Mouse (Mus musculus) forebrain, embryonic 11.5 days (tissue): ENCODE measurements around the gene Gm21970. TPM values are rescaled to one million over a fixed set of nuclear protein-coding genes. Genes with fewer than 3 reads are reported as not detected.
"Not testable (repeated sequence)": the region's sequence is repeated elsewhere in the genome, so short reads cannot be mapped to it uniquely, and the experiment has no call there.

Experiments
- ATAC-seq: fragments of 200-750 bp; cut with Nextera tagmentation; replicated peaks from 2 replicates; pipeline ENCODE4 v1.8.0; 2017; ENCODE audit warnings: moderate TSS enrichment; ENCODE audit not compliant: low FRiP score
- DNase-seq: peaks from one replicate; pipeline ENCODE4 v3.0.0-alpha.2; 2017; ENCODE audit warnings: low spot score
- H3K27ac ChIP-seq: fragments of 300-500 bp; sonication (generic); 2 replicates; pipeline ENCODE4 v1.5.1; 2014; ENCODE audit warnings: low read depth, low read length
- H3K27me3 ChIP-seq: fragments of 300-500 bp; sonication (generic); 2 replicates; pipeline ENCODE4 v1.6.1; 2014; ENCODE audit warnings: mild to moderate bottlenecking, low read length, mixed read lengths; ENCODE audit not compliant: control insufficient read depth, insufficient read depth
- H3K36me3 ChIP-seq: fragments of 300-500 bp; sonication (generic); 2 replicates; pipeline ENCODE4 v1.6.1; 2014; ENCODE audit warnings: mild to moderate bottlenecking, low read length, moderate library complexity, mixed read lengths; ENCODE audit not compliant: control insufficient read depth, insufficient read depth
- H3K4me1 ChIP-seq: fragments of 300-500 bp; sonication (generic); replicated peaks from 2 replicates; pipeline ENCODE4 v1.6.1; 2014; ENCODE audit warnings: low read length, mixed read lengths; ENCODE audit not compliant: control insufficient read depth, insufficient read depth
- H3K4me2 ChIP-seq: fragments of 300-500 bp; sonication (generic); 2 replicates; pipeline ENCODE4 v1.6.1; 2014; ENCODE audit warnings: low read depth, mild to moderate bottlenecking, low read length, moderate library complexity, mixed read lengths; ENCODE audit not compliant: severe bottlenecking
- H3K4me3 ChIP-seq: fragments of 300-500 bp; sonication (generic); 2 replicates; pipeline ENCODE4 v1.5.1; 2014; ENCODE audit warnings: low read depth, low read length
- H3K9ac ChIP-seq: fragments of 300-500 bp; sonication (generic); 2 replicates; pipeline ENCODE4 v1.6.1; 2014; ENCODE audit warnings: low read length
- H3K9me3 ChIP-seq: fragments of 300-500 bp; sonication (generic); 2 replicates; pipeline ENCODE4 v1.6.1; 2016; ENCODE audit warnings: low read length, mixed read lengths; ENCODE audit not compliant: control insufficient read depth
- WGBS: fragments of 180-500 bp; shearing (Covaris S2); extraction: QIAGEN DNeasy Blood & Tissue Kit; methylation state at CpG from one replicate; pipeline ENCODE4 v1.1.7; 2014; 5-methylcytosine and 5-hydroxymethylcytosine counted together
- polyA plus RNA-seq: library from polyadenylated mRNA; unstranded; fragments of >200 nt; fragmentation: Nextera tagmentation; extraction: Ambion mirVana; gene quantifications from 2 replicates; pipeline ENCODE4 v1.2.1, GENCODE M21; 2014

Gm21970 gene
- polyA plus RNA-seq, 1 experiment from 2014 or later = 1.0 TPM

DNA sequence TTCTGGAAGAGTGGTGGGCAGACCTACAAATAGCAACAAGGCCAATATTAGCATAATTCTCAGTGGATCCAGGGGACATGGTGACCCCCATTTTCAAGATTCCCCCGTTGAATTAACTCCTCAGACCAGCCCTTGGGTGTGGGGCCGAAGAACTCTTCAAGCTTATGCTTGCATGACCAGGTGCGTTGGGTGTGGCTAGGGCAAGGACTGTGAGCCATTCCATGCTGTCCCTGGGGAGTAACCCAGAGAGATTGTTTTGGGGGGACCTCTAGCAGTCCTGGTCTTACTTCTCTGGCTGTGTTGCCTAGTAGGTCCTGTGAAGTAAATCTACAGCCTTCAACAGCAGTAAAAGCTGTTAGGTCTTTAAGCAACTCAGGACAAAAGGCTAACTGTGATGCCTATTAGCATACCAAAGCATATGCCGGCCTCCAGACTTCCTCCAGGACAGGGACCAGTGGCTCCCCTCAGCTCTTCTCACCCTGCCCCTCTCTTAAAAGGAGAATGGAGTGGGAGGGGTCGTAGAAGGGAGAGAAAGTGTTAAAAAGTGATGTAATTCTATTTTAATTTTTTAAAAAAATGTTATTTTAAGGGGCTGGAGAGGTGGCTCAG, 41.3 kb downstream of the Gm21970 start:
- H3K27me3 ChIP-seq = no peaks in the 10 kb centered on the region
- no peaks in the 10 kb centered on the region for H3K36me3 ChIP-seq
- H3K27ac ChIP-seq = no peak overlapping the region
- H3K4me2 ChIP-seq = no peak overlapping the region
- WGBS = 43% methylated on average over 5 of the region's 5 CpGs
- no peaks in the 10 kb centered on the region for H3K9me3 ChIP-seq
- no peak overlapping the region for H3K9ac ChIP-seq
- no peak for ATAC-seq
- no peaks in the 10 kb centered on the region for H3K4me1 ChIP-seq
- DNase-seq = no peak
- no peak overlapping the region for H3K4me3 ChIP-seq

DNA sequence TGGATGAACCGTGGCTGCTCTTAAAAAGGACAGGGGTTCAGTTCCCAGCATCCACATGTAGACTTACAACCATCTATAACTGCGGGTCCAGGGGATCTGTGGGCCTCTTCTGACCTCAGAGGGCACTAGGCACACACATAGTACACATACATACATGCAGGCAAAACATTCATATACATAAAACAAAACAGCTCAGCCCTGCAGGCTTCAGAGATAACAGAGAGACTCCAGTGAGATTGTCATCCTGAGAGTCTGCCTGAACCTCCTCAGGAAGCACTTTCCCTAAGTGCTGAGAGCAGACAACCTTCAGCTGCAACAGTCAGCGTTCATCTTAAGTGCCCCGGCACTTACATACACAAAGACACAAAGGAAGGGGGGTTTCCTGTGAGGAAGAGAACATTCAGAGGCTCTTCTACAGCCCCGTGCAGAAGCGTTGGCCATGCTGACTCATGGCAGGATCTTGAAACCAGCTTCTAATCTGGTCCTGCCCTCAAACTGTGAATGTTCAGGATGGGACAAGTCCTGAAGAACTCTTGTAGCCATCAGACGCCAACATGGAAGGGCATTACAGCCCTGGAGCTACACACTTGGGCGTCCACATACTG, 41.9 kb downstream of the Gm21970 start:
- H3K36me3 ChIP-seq = no peaks in the 10 kb centered on the region
- no peaks in the 10 kb centered on the region for H3K4me1 ChIP-seq
- H3K27me3 ChIP-seq = no peaks in the 10 kb centered on the region
- no peak overlapping the region for H3K4me2 ChIP-seq
- no peaks in the 10 kb centered on the region for H3K9me3 ChIP-seq
- H3K27ac ChIP-seq = no peak overlapping the region
- no peak for DNase-seq
- 72% methylated on average over 8 of the region's 8 CpGs for WGBS
- no peak overlapping the region for H3K9ac ChIP-seq
- H3K4me3 ChIP-seq = no peak overlapping the region
- ATAC-seq = no peak

DNA sequence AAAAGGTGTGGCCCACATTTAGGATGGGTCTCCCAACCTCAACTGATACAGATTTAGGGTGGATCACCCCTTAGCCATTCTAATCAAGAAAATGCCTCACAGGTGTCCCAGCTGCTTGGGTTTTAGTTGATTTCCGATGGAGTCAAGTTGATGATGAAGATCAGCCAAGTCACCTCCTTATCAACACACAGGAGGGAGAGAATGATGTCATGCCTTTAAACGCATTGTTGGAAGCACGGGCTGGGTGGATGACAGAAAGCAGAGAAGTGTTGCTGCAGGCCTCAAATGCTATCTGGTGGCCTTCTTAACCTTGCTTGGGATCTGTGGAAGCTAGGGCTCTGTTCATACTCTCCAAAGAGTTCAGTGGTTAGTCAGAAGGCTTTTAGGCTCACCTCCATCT, 42.6 kb downstream of the Gm21970 start:
- ATAC-seq (no peak), DNase-seq (no peak)
- H3K4me2 ChIP-seq = no peak overlapping the region
- no peaks in the 10 kb centered on the region for H3K27me3 ChIP-seq
- no peak overlapping the region for H3K9ac ChIP-seq
- no peak overlapping the region for H3K4me3 ChIP-seq
- WGBS = 87% methylated on average over 3 of the region's 3 CpGs
- H3K4me1 ChIP-seq = no peaks in the 10 kb centered on the region
- no peaks in the 10 kb centered on the region for H3K9me3 ChIP-seq
- H3K36me3 ChIP-seq = no peaks in the 10 kb centered on the region
- no peak overlapping the region for H3K27ac ChIP-seq

DNA sequence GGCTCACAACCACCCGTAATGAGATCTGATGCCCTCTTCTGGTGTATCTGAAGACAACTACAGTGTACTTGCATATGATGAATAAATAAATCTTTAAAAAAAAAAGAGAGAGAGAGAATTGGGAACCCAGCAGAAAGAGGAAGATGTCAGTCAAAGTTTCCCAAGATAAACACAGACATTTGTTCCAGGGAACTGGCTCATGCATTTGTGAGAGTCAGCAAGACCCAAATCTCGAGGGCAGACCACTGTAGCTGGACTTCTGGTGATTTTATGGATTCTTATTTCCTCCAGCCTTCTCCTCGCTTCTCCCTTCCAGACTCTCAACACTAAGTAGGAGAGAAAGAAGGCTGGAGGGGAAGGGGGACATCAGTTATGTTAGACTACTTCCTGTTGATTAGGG, 46.6 kb downstream of the Gm21970 start:
- no peaks in the 10 kb centered on the region for H3K9me3 ChIP-seq
- H3K4me1 ChIP-seq = no peaks in the 10 kb centered on the region
- no peak overlapping the region for H3K9ac ChIP-seq
- ATAC-seq (no peak), DNase-seq (no peak)
- no peak overlapping the region for H3K27ac ChIP-seq
- H3K4me3 ChIP-seq = no peak overlapping the region
- WGBS = 80% methylated on average over 3 of the region's 3 CpGs
- H3K4me2 ChIP-seq = no peak overlapping the region
- no peaks in the 10 kb centered on the region for H3K36me3 ChIP-seq
- H3K27me3 ChIP-seq = no peaks in the 10 kb centered on the region

DNA sequence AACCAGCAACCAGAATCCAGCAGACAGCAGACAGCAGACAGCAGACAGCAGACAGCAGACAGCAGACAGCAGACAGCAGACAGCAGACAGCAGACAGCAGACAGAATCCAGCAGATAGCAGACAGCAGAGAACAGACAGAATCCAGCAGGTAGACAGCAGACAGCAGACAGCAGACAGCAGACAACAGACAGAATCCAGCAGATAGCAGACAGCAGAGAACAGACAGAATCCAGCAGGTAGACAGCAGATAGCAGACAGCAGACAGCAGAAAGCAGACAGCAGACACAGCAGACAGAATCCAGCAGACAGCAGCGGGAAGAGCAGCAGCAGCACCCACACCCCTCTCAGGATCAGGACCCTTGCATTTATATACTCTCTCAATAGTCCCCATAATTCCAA, 47.1 kb downstream of the Gm21970 start:
- H3K27ac ChIP-seq, H3K4me1 ChIP-seq, H3K4me2 ChIP-seq, H3K9me3 ChIP-seq, H3K36me3 ChIP-seq, ATAC-seq, H3K9ac ChIP-seq, DNase-seq, H3K27me3 ChIP-seq, H3K4me3 ChIP-seq: not testable (repeated sequence)
- WGBS = 70% methylated on average over 1 of the region's 1 CpGs

DNA sequence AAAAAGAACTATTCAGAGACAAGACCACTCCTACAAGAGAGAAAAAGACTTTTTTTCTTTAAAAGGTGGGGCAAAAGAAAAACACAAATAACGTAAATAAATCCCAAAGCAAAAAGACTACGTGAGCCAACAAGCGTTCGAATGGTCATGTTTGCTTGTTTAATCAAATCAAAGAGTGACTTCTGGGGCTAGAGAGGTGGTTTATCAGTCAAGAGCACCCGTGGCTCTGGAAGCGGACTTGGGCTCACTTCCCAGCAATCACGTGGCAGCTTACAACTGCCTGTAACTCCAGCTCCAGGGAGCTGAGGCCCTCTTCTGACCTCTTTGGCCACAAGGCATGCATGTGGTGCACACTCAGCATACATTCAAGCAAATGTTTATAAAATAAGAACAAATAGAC, 49.8 kb downstream of the Gm21970 start:
- DNase-seq = no peak
- no peak overlapping the region for H3K4me3 ChIP-seq
- no peaks in the 10 kb centered on the region for H3K27me3 ChIP-seq
- H3K36me3 ChIP-seq = no peaks in the 10 kb centered on the region
- no peaks in the 10 kb centered on the region for H3K9me3 ChIP-seq
- H3K4me2 ChIP-seq = no peak overlapping the region
- H3K27ac ChIP-seq = 0 out of 2 replicates have a peak overlapping the region, but pooled peaks have one; percentile 10
- H3K9ac ChIP-seq = no peak overlapping the region
- H3K4me1 ChIP-seq = no peaks in the 10 kb centered on the region
- 67% methylated on average over 7 of the region's 7 CpGs for WGBS
- no peak for ATAC-seq

DNA sequence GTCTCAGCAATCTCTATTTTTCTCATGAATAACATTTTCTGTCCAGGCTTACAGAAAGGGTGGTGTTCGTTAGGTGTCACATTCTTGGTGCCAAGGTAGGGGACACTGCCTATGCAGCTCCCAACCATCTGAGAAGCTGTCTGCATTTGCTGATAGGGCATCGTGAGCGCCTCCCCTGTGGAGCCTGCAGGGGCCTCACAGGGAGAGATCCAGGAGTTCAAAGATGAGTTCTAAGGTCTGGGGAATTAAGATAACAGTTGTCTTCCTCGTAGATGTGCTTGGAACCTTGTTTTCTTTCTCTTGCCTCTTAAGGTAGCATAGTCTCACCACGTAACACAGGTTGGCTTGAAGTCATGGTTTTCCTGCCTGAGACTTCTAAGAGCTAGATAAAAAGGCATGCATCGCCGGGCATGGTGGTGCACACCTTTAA, 50.3 kb downstream of the Gm21970 start:
- no peak overlapping the region for H3K27ac ChIP-seq
- no peak overlapping the region for H3K4me3 ChIP-seq
- DNase-seq = no peak
- H3K9me3 ChIP-seq = no peaks in the 10 kb centered on the region
- no peaks in the 10 kb centered on the region for H3K36me3 ChIP-seq
- no peak overlapping the region for H3K4me2 ChIP-seq
- no peaks in the 10 kb centered on the region for H3K27me3 ChIP-seq
- ATAC-seq = no peak
- H3K4me1 ChIP-seq = no peaks in the 10 kb centered on the region; the same call in 1 of the 2 replicates
- no peak overlapping the region for H3K9ac ChIP-seq
- WGBS = 83% methylated on average over 7 of the region's 7 CpGs

DNA sequence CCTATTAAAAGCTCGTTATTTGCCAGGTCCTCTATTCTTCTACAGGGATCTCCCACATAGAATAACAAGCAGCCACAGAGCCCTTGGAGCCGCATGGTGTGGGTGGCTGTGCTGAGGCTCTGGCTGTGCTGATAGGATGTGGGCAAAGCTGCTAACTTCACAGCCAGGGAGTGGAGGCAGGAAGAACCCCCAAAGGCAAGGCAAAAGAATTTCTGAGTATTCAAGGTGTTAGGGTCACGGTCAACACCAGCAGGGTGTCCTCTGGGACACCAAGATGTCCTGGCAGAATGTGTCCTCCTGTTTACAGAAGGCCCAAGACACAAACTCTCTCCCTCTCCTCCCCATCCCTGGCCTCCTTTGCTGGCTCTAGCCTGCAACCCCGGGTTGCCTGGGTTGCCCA, 50.9 kb downstream of the Gm21970 start:
- 73% methylated on average over 4 of the region's 4 CpGs for WGBS
- no peak overlapping the region for H3K9ac ChIP-seq
- H3K4me3 ChIP-seq = no peak overlapping the region
- H3K27ac ChIP-seq = no peak overlapping the region
- H3K4me1 ChIP-seq = no peaks in the 10 kb centered on the region; the same call in 1 of the 2 replicates
- H3K9me3 ChIP-seq = no peaks in the 10 kb centered on the region
- no peak for DNase-seq
- no peaks in the 10 kb centered on the region for H3K36me3 ChIP-seq
- no peak for ATAC-seq
- H3K4me2 ChIP-seq = no peak overlapping the region
- H3K27me3 ChIP-seq = no peaks in the 10 kb centered on the region

DNA sequence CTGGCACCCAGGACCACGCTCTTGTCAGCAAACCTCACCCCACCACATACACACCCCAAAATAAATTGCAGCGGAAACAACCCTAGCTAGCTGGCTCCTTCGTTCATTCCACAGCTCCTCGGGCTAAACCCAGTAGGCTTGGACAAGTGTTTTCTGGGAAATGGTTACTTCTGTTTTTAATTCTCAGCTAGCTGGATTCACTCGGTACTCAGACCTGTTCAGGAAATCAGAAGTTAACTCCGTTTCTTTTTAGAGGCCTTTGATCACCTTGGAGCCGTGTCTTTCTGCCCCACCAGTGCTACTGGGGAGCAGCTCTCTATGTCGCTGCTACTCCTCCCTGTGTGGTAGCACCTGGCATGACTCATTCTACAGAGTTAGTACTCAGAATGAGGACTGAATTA, 51.7 kb downstream of the Gm21970 start:
- Histone ChIP-seq H3K4me3 (no peak overlapping the region), H3K9me3 (no peaks in the 10 kb centered on the region), H3K36me3 (no peaks in the 10 kb centered on the region), H3K4me2 (no peak overlapping the region), H3K4me1 (no peaks in the 10 kb centered on the region; the same call in 1 of the 2 replicates), H3K9ac (no peak overlapping the region), H3K27me3 (no peaks in the 10 kb centered on the region), H3K27ac (no peak overlapping the region)
- ATAC-seq (no peak), DNase-seq (no peak)
- WGBS = 85% methylated on average over 8 of the region's 8 CpGs
